In genomic region chr8:124319316-124319652, GRCm38 (mm10) we compare ENCODE assay signal across 20 mouse cellular contexts.
DNase-seq lines count a peak whose midpoint lies in the region; ATAC-seq and TF ChIP-seq lines count a peak whose summit lies in the region.
"Had no signal": no experiment of that assay in that cellular context is flagged by ENCODE, and none has a peak within 500 bp of the region (broad histone marks: within the 10 kb centered on the region; RNA-seq: fewer than 3 reads in every experiment).

No protein-coding gene starts in this region.

- H3K4me1 ChIP-seq in spleen, adult 2 months (ENCODE audit: control insufficient read depth, insufficient read depth, insufficient read length): peaks cover 17% of the 10 kb centered on the region; the same call in 1 of the 2 replicates
- H3K4me1 ChIP-seq in liver, embryonic 15.5 days (replicated peaks): peaks cover 47% of the 10 kb centered on the region
- H3K4me1 ChIP-seq in lung, postnatal 0 days (ENCODE audit: insufficient read depth, low read depth, low read length): no peaks in the 10 kb centered on the region

- WGBS in spleen, adult 2 months: 22% methylated on average over 4 of the region's 4 CpGs
- WGBS in liver, embryonic 15.5 days (ENCODE audit: insufficient replicate concordance): 21% methylated on average over 4 of the region's 4 CpGs
- 87% methylated on average over 4 of the region's 4 CpGs for WGBS in lung, postnatal 0 days

- no peak for TF ChIP-seq CTCF in spleen, adult 2 months (IDR thresholded peaks at IDR 0.05; ENCODE audit: extremely low read depth, insufficient read depth, insufficient read length, insufficient replicate concordance)
- no peak for TF ChIP-seq CTCF in lung, postnatal 0 days (IDR thresholded peaks at IDR 0.05)

- no peak for TF ChIP-seq EP300 in lung, postnatal 0 days (IDR thresholded peaks at IDR 0.05)

- TF ChIP-seq POLR2A in spleen, adult 2 months (IDR thresholded peaks at IDR 0.05; ENCODE audit: low read depth, low read length): no peak

- H3K9ac ChIP-seq in liver, embryonic 15.5 days: no peak overlapping the region
- H3K9ac ChIP-seq in lung, postnatal 0 days (replicated peaks; ENCODE audit: low read depth): no peak overlapping the region
- H3K9ac ChIP-seq: forebrain, postnatal 0 days; hindbrain, embryonic 15.5 days; midbrain, embryonic 15.5 days; neural tube, embryonic 12.5 days had no signal

- no peak overlapping the region for H3K4me3 ChIP-seq in spleen, adult 2 months (ENCODE audit: extremely low read depth, insufficient read depth, insufficient read length)
- H3K4me3 ChIP-seq in liver, embryonic 15.5 days (replicated peaks): no peak overlapping the region
- H3K4me3 ChIP-seq in lung, postnatal 0 days (ENCODE audit: low read depth, low read length): no peak overlapping the region
- H3K4me3 ChIP-seq: heart, embryonic 10.5 days; hindbrain, embryonic 15.5 days; layer of hippocampus, adult 2 months; midbrain, embryonic 15.5 days; neural tube, embryonic 12.5 days had no signal

- peak overlapping the region; percentile 58 for H3K27ac ChIP-seq in spleen, adult 2 months (ENCODE audit: insufficient read depth, low read length)
- no peak overlapping the region for H3K27ac ChIP-seq in liver, embryonic 15.5 days (replicated peaks)
- no peak overlapping the region for H3K27ac ChIP-seq in lung, postnatal 0 days (ENCODE audit: low read length)
- H3K27ac ChIP-seq: hindbrain, embryonic 15.5 days; layer of hippocampus, adult 2 months; midbrain, embryonic 15.5 days; neural tube, embryonic 12.5 days had no signal

- no peaks in the 10 kb centered on the region for H3K27me3 ChIP-seq in spleen, adult 2 months (ENCODE audit: control insufficient read depth, insufficient read depth, low read length)
- H3K27me3 ChIP-seq in liver, embryonic 15.5 days: no peaks in the 10 kb centered on the region
- no peaks in the 10 kb centered on the region for H3K27me3 ChIP-seq in lung, postnatal 0 days (replicated peaks; ENCODE audit: insufficient read depth, low read length)
- H3K27me3 ChIP-seq: hindbrain, embryonic 15.5 days; midbrain, embryonic 15.5 days; neural tube, embryonic 12.5 days had no signal

- H3K9me3 ChIP-seq in liver, embryonic 15.5 days (replicated peaks): no peaks in the 10 kb centered on the region
- H3K9me3 ChIP-seq in lung, postnatal 0 days (ENCODE audit: low read length): no peaks in the 10 kb centered on the region
- H3K9me3 ChIP-seq: heart, embryonic 10.5 days; hindbrain, embryonic 15.5 days; midbrain, embryonic 15.5 days; neural tube, embryonic 12.5 days had no signal

- H3K36me3 ChIP-seq in spleen, adult 2 months (ENCODE audit: control insufficient read depth, insufficient read depth, low read length): peaks cover 6% of the 10 kb centered on the region
- peaks cover 7% of the 10 kb centered on the region for H3K36me3 ChIP-seq in liver, embryonic 15.5 days (replicated peaks)
- H3K36me3 ChIP-seq in lung, postnatal 0 days (ENCODE audit: insufficient read depth, low read length): no peaks in the 10 kb centered on the region

- ATAC-seq in CD4-positive, CD25-positive, alpha-beta regulatory T cell, adult 4 months: no peak
- ATAC-seq in liver, embryonic 15.5 days (ENCODE audit: insufficient read depth): 0 out of 2 replicates have a peak, but pooled peaks have one; percentile 29
- ATAC-seq in lung, postnatal 0 days: no peak
- ATAC-seq: activated CD4-positive, CD25-positive, alpha-beta regulatory T cell, adult 4 months; midbrain, embryonic 15.5 days had no signal

- no peak overlapping the region for H3K4me2 ChIP-seq in liver, embryonic 15.5 days
- H3K4me2 ChIP-seq in lung, postnatal 0 days (replicated peaks; ENCODE audit: low read depth, low read length): no peak overlapping the region
- H3K4me2 ChIP-seq: hindbrain, embryonic 15.5 days; midbrain, embryonic 15.5 days; neural tube, embryonic 12.5 days had no signal

- DNase-seq in CD4-positive, CD25-positive, alpha-beta regulatory T cell, adult 2 months (ENCODE audit: low read depth, low spot score): peak; percentile 49
- DNase-seq in spleen, adult 2 months (ENCODE audit: low read depth in 1 of 2, low spot score in 2 of 2): no peak
- DNase-seq in spleen, postnatal 10 days (ENCODE audit: low spot score in 2 of 2): no peak
- DNase-seq in thymus, postnatal 25 days: peak; percentile 42
- DNase-seq in urinary bladder, postnatal 14 days (ENCODE audit: low spot score): no peak
- DNase-seq in lung, postnatal 0 days (ENCODE audit: low spot score): no peak
- DNase-seq: cerebellum, adult 9-11 months; forebrain, postnatal 0 days; kidney, adult 11 months; kidney, postnatal 10 days; lung, adult 2 months; spleen, adult 18-20 months had no signal

Comparison
In these comparisons a context has a peak if more than half of its experiments do, and no peak if none do; other contexts are left out.
1. DNase-seq: peak in CD4-positive, CD25-positive, alpha-beta regulatory T cell, adult 2 months (single experiment) and thymus, postnatal 25 days (single experiment); none in spleen, adult 2 months (0 of 2), spleen, postnatal 10 days (0 of 2), urinary bladder, postnatal 14 days (single experiment) and lung, postnatal 0 days (single experiment).